ENCODE assay signal across 8 mouse cellular contexts in genomic region chr14:24939476-24940200, GRCm38 (mm10).
DNase-seq lines count a peak whose midpoint lies in the region; ATAC-seq lines count a peak whose summit lies in the region.

No protein-coding gene starts in this region.

- peak; percentile 17 for DNase-seq in ovary, adult 18-20 months (ENCODE audit: low spot score)
- no peak for DNase-seq in ovary, postnatal 10 days (ENCODE audit: low spot score)
- peak; percentile 80 for DNase-seq in cerebellum, adult 9-10 months
- DNase-seq in heart, adult 9 months (ENCODE audit: low spot score in 2 of 2) = peak; percentile 13
- peak; percentile 83 to 87 for DNase-seq in layer of hippocampus, adult 8-10 months (ENCODE audit: low spot score in 2 of 2)
- peak; percentile 34 to 55 for DNase-seq in lung, postnatal 4 days
- no peak for DNase-seq in thymus, postnatal 36 days

- ATAC-seq in granulocyte monocyte progenitor cell, adult 5-6 weeks (replicated peaks; ENCODE audit: poor library complexity, severe bottlenecking) = no peak

Comparison
In these comparisons a context has a peak if more than half of its experiments do, and no peak if none do; other contexts are left out.
1. DNase-seq: peak in ovary, adult 18-20 months (single experiment), cerebellum, adult 9-10 months (single experiment), heart, adult 9 months (2 of 2), layer of hippocampus, adult 8-10 months (2 of 2) and lung, postnatal 4 days (2 of 2); none in ovary, postnatal 10 days (single experiment) and thymus, postnatal 36 days (0 of 2).